Mouse (Mus musculus) regulatory T cell (primary cell): Measurements from ENCODE around the gene Serf1.
"Not testable (repeated sequence)": the region's sequence is repeated elsewhere in the genome, so short reads cannot be mapped to it uniquely, and the experiment has no call there.

Experiments used
- in situ Hi-C: fragments of 300-600 bp; cut with MboI, MseI; formaldehyde crosslinking; loops from one replicate; pipeline ENCODE4 v1.15.1; 2025; ENCODE audit warnings: high pct_unique_total_duplicates

The Serf1 gene

GRCm38 (mm10) chr13:100107652-100108472, at the start of gene Serf1:
TSS of gene Serf1 (plus strand) at chr13:100108012.
- in situ Hi-C loops = no loop called here

GRCm38 (mm10) chr13:100063936-100064335, 43.9 kb upstream of the Serf1 start:
- in situ Hi-C loops = loop anchor here (25.0 kb wide), 1 partner anchor 748 kb away; no protein-coding TSS in a partner anchor

GRCm38 (mm10) chr13:100067821-100068220, 40.0 kb upstream of the Serf1 start:
- in situ Hi-C loops = loop anchor here (25.0 kb wide), 1 partner anchor 744 kb away; no protein-coding TSS in a partner anchor

DNA sequence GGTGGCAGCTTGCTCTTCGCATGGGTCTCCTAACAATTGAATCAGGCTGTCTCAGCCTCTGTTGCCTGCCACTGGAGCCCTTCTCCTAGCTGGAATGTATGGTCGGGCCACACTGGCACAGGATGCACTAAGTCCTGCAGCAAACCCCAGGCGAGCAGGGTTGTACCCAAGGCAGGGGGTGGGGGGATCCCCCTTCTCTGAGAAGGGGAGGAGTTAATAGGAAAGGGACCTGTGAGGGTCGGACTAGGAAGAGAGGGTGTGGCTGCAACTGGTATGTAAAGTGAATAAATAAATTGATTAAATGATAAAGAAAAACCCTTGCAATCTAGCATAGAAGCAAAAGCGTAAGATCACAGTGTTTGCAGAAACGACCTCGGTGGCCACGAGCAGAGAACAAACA, 36.3 kb upstream of the Serf1 start:
- in situ Hi-C loops = loop anchor here (10.0 to 25.0 kb wide), 2 partner anchors 741 to 1207 kb away; no protein-coding TSS in a partner anchor

DNA sequence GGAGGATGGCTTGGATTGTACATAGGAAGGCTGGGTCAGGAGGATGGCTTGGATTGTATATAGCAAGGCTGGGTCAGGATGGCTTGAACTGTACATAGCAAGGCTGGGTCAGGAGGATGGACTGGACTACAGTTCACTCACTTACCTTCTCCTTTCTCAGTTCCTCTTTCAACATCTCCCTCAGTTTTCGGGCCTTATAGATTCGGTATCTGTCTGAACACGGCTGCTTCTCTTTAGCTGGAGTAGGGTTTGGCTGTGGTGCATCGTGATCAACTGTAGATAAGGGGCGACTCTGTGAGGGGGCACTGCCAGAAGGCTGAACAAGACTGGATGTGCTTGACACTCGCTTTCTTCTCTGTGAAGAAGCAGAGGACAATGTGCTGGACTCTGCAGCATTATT, 9.0 kb upstream of the Serf1 start:
- in situ Hi-C loops = loop anchor here (25.0 kb wide), 1 partner anchor 1837 kb away; the partner anchor contains the start of genes Ankra2 and Utp15

DNA sequence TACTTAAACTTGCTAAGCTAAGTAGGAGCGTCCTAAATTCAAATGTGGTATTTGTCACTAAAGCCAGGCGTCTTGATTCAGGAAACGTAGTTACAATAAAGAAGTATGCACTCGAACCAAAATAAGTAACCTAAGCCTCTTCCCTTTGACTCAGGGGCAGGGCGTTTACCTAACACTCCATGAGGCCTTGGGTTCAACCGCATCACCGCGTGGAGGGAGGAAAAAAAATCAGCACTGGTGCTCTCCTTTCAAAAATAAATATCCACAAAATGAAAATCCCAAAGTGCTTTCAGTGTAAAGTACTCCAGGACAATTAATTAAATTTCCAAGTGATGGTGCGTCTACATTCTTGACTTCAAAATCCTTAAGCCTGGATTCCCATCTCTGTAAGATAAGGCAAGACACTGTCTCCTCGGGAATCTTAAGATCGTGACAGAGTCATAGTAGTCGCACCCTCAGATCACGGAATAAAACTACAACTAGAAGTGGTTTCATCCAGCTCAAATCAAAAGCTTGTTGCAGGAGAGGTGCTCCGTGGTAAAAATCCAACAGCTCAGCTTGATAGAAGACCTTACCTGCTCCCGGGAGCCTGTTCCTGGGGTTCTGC, 4.7 kb upstream of the Serf1 start:
- in situ Hi-C loops = no loop called here

- in situ Hi-C loops = no loop called here
These were observed 4.0 kb upstream of the Serf1 start, which contains the start of gene Bdp1 for GRCm38 (mm10) chr13:100103748-100104254. TSS of gene Bdp1 (minus strand) at chr13:100104070.

GRCm38 (mm10) chr13:100112218-100112972, 4.6 kb downstream of the Serf1 start:
- in situ Hi-C loops = no loop called here

- in situ Hi-C loops = no loop called here
These were observed 16.2 kb downstream of the Serf1 start for GRCm38 (mm10) chr13:100123970-100124369.

DNA sequence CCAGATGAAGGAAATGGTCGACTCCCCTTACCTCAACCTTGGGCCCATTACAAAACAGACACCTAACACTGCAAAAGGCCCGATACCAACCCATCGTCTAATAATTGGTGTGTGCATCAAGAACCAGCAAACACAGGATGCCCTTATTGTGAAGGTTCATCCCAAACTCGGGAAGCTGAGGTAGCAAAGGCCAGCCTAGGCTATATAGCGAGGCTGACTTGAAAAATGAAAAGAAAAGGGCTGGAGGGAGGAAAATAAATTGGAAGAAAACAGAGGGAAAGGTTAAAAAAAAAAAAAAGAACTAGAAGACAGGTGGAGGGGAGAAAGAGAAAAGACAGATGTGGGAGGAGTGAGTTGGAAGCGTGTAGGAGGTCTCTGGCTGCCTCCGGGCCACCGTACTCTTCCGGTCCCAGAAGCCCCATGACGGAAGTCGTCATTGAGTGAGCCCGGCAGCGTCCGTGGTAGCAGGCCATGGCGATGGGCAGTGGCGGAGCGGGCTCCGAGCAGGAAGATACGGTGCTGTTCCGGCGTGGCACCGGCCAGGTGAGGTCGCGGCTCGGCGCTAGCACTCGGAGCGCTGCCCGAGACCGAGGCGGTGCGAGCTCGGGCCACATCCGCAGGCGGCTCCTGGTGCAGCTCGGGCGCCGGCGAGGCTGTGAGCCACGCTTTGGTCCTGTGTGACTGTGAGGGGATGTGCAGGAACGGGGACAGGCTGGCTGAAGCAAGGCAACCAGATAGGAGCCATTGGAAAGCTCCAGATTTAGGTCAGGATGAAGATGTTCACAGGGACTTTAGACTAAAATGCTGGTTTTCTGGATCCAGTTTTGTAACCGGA, 16.8 kb downstream of the Serf1 start, which contains the start of gene Smn1:
Gene Smn1 (plus strand): TSS at position 430 of the 835 bp plus-strand sequence.
- in situ Hi-C loops = loop anchor here (5.0 kb wide), 1 partner anchor 358 kb away; no protein-coding TSS in a partner anchor

DNA sequence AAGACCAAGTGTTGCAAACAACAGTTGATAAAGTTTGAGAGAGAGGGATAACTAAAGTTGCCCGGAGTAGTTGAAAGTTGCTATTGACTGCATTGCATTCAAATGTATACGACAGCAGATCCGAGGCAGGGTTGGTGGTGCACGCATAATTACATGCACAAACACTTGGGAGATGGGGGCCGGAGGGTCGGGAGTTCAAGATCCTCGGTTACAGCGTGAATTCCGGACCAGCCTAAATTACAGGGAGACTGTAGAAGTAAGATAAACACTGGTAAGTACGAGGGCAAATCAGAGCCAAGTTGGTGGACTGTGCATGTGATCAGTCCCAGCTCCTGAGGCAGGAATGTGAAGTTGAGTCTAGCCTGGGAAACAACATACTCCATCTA, 17.4 kb downstream of the Serf1 start:
- in situ Hi-C loops = loop anchor here (5.0 kb wide), 1 partner anchor 357 kb away; no protein-coding TSS in a partner anchor

GRCm38 (mm10) chr13:100141646-100142314, 34.0 kb downstream of the Serf1 start:
- in situ Hi-C loops = no loop called here

DNA sequence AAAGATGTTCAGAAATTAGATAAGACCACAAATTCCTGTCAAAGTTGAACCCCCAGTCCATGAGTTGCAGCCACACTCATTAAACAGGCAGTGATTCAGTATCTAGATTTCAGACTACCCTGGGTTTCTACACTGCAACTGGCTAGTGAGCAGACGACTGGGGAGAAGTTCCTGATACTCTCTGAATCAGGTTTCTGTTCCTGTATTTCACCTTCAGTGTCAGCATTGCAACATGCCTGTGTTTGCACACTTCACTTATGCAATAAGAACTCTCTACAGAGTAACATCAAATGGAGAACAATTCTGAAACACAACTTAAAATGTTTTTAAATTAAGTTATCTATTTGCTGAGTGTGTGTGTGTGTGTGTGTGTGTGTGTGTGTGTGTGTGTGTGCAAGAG, 44.8 kb downstream of the Serf1 start:
- in situ Hi-C loops = no loop called here

GRCm38 (mm10) chr13:100156624-100157023, 48.8 kb downstream of the Serf1 start:
- in situ Hi-C loops = no loop called here

- in situ Hi-C loops = not testable (repeated sequence)
These were observed 53.5 kb downstream of the Serf1 start for GRCm38 (mm10) chr13:100161171-100161870.

GRCm38 (mm10) chr13:100162467-100162866, 54.7 kb downstream of the Serf1 start:
- in situ Hi-C loops = not testable (repeated sequence)
